Mouse (Mus musculus): Measurements from ENCODE around the gene Cdk9. TPM values are rescaled to one million over a fixed set of nuclear protein-coding genes. Genes with fewer than 3 reads are reported as not detected.

Cdk9 gene
- polyA plus RNA-seq, 1 experiment from 2014 or later, result 63.2 TPM

- Histone ChIP-seq H3K27ac (replicated peaks) (no peak overlapping the region), H3K36me3 (peaks cover 90% of the 10 kb centered on the region), H3K9me3 (no peaks in the 10 kb centered on the region), H3K4me3 (no peak overlapping the region), H3K27me3 (replicated peaks) (0 out of 2 replicates have a peak, but pooled peaks cover 4% of the 10 kb centered on the region), H3K4me2 (no peak overlapping the region), H3K4me1 (peaks cover 9% of the 10 kb centered on the region), H3K9ac (no peak overlapping the region)
- no peak for ATAC-seq (ENCODE audit: extremely low read depth, insufficient number of reproducible peaks, low FRiP score, low TSS enrichment)
- 70% methylated on average over 7 of the region's 7 CpGs for WGBS
Observed at GRCm38 (mm10) chr2:32750199-32750598, 37.3 kb upstream of the Cdk9 start.

DNA sequence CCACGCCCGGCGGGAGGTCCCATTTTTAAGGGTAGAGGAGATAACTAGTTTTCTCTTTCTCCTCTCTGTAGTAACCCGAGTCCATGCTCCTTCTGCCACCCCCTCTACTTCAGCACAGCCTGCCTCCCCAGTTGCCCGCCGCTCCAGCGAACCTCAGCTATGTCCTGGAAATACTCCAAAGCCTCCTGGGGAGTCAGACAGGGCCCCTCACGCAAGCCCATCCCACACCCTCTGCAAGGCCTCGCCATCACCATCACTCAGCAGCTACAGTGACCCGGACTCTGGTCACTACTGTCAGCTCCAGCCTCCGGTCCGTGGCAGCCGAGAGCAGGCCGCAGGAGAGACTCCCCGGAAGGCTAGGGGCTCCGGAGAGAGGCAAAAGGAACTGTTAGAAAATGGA is 36.2 kb upstream of the Cdk9 start:
- no peak overlapping the region for H3K27ac ChIP-seq (replicated peaks)
- H3K27me3 ChIP-seq (replicated peaks), result peaks cover under 1% of the 10 kb centered on the region; the same call in 1 of the 2 replicates
- peaks cover 84% of the 10 kb centered on the region for H3K36me3 ChIP-seq
- H3K4me2 ChIP-seq, result no peak overlapping the region
- WGBS, result 71% methylated on average over 16 of the region's 16 CpGs
- H3K9me3 ChIP-seq, result no peaks in the 10 kb centered on the region
- no peak overlapping the region for H3K9ac ChIP-seq
- H3K4me1 ChIP-seq, result peaks cover 9% of the 10 kb centered on the region
- ATAC-seq (ENCODE audit: extremely low read depth, insufficient number of reproducible peaks, low FRiP score, low TSS enrichment), result no peak
- no peak overlapping the region for H3K4me3 ChIP-seq

DNA sequence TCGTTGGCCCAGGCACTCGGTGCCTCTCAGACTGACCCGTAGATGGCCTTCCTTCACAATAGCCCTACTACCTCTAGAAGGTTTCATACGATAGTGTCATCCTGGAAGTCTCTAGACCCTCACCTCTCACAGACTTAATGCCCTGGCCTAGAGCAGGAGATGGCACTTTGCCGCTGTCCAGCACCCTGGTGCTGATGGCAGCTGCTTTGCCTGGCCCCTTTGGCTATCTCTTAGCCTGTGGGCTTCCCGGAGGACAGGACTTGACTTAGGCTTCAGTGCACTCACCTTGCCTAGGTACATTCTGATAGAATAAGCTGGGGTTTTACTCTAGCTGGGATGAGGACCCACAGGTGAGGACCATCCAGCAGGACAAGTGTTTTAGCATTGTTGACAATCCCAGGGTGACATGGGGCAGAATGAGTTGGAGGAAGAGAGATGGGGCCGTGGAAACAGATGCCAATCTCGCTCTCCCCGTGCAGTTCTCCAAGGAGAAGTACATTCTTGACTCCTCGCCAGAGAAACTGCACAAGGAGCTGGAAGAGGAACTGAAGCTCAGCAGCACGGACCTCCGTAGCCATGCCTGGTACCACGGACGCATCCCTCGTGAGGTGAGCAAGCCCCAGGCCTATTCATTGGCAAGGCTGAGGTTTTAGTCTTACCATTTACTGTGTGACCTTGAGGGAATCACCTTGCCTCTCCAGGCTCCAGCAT is 31.6 kb upstream of the Cdk9 start:
- ATAC-seq (ENCODE audit: extremely low read depth, insufficient number of reproducible peaks, low FRiP score, low TSS enrichment), result no peak
- Histone ChIP-seq H3K27me3 (replicated peaks) (peaks cover 47% of the 10 kb centered on the region), H3K4me3 (no peak overlapping the region), H3K36me3 (peaks cover 46% of the 10 kb centered on the region), H3K4me2 (no peak overlapping the region), H3K9ac (no peak overlapping the region), H3K9me3 (no peaks in the 10 kb centered on the region), H3K4me1 (peaks cover 20% of the 10 kb centered on the region), H3K27ac (replicated peaks) (no peak overlapping the region)
- WGBS, result 63% methylated on average over 15 of the region's 15 CpGs

GRCm38 (mm10) chr2:32742173-32742531 is 29.3 kb upstream of the Cdk9 start:
- 17% methylated on average over 18 of the region's 18 CpGs for WGBS
- H3K27me3 ChIP-seq (replicated peaks), result peaks cover 50% of the 10 kb centered on the region
- peaks cover 35% of the 10 kb centered on the region for H3K36me3 ChIP-seq

GRCm38 (mm10) chr2:32741273-32742172 is 28.6 kb upstream of the Cdk9 start:
- no peaks in the 10 kb centered on the region for H3K9me3 ChIP-seq
- peaks cover 29% of the 10 kb centered on the region for H3K36me3 ChIP-seq
- peak overlapping the region; percentile 52 for H3K4me3 ChIP-seq
- peak overlapping the region; percentile 73 for H3K9ac ChIP-seq
- H3K4me1 ChIP-seq, result peaks cover 25% of the 10 kb centered on the region
- H3K27ac ChIP-seq (replicated peaks), result no peak overlapping the region
- H3K27me3 ChIP-seq (replicated peaks), result peaks cover 50% of the 10 kb centered on the region
- H3K4me2 ChIP-seq, result peak overlapping the region; percentile 76
- ATAC-seq (ENCODE audit: extremely low read depth, insufficient number of reproducible peaks, low FRiP score, low TSS enrichment), result peak; percentile 37; the same call in 1 of the 2 replicates
- 4% methylated on average over 54 of the region's 58 CpGs for WGBS

More at GRCm38 (mm10) chr2:32742173-32742531, 29.3 kb upstream of the Cdk9 start:
- no peak overlapping the region for H3K27ac ChIP-seq (replicated peaks)
- peaks cover 25% of the 10 kb centered on the region for H3K4me1 ChIP-seq
- H3K9ac ChIP-seq, result peak overlapping the region; percentile 73
- ATAC-seq (ENCODE audit: extremely low read depth, insufficient number of reproducible peaks, low FRiP score, low TSS enrichment), result no peak
- H3K4me2 ChIP-seq, result peak overlapping the region; percentile 76
- peak overlapping the region; percentile 52 for H3K4me3 ChIP-seq
- H3K9me3 ChIP-seq, result no peaks in the 10 kb centered on the region

GRCm38 (mm10) chr2:32740916-32741272 is 28.0 kb upstream of the Cdk9 start, which contains the start of gene 6330409D20Rik:
Gene 6330409D20Rik (minus strand): TSS chr2:32741016.
- Histone ChIP-seq H3K9ac (peak within 1 kb of the TSS; percentile 73), H3K4me2 (peak within 1 kb of the TSS; percentile 76), H3K27me3 (replicated peaks) (peaks cover 50% of the 10 kb centered on the region), H3K4me1 (peaks cover 31% of the 10 kb centered on the region), H3K27ac (replicated peaks) (no peak within 1 kb of the TSS), H3K4me3 (peak within 1 kb of the TSS; percentile 52), H3K36me3 (peaks cover 23% of the 10 kb centered on the region), H3K9me3 (no peaks in the 10 kb centered on the region)
- ATAC-seq (ENCODE audit: extremely low read depth, insufficient number of reproducible peaks, low FRiP score, low TSS enrichment), result no peak
- 12% methylated on average over 11 of the region's 11 CpGs for WGBS

DNA sequence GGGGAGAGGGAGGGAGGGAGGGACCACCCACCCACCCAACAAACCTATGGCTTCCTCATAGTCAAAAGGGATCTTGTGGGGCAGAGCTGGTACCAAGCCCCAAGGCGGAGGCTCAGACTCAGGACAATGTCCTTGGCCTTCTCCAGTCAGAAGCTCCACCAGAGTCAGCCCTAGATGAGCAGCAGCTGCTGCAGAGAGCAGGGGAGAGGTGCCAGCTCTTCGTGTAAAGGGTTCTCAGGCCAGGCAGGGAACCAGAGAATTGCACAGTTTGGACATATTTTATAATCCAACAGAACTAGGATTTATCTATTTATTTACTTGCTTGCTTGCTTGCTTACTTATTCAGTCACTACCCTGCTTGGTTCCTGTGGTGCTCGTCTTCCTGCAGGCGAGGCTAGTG is 26.4 kb upstream of the Cdk9 start:
- Histone ChIP-seq H3K4me3 (no peak overlapping the region), H3K4me2 (no peak overlapping the region), H3K36me3 (peaks cover 11% of the 10 kb centered on the region), H3K9me3 (no peaks in the 10 kb centered on the region), H3K9ac (no peak overlapping the region), H3K27ac (replicated peaks) (no peak overlapping the region), H3K4me1 (peaks cover 46% of the 10 kb centered on the region), H3K27me3 (replicated peaks) (peaks cover 50% of the 10 kb centered on the region)
- ATAC-seq (ENCODE audit: extremely low read depth, insufficient number of reproducible peaks, low FRiP score, low TSS enrichment), result no peak
- 61% methylated on average over 4 of the region's 4 CpGs for WGBS

DNA sequence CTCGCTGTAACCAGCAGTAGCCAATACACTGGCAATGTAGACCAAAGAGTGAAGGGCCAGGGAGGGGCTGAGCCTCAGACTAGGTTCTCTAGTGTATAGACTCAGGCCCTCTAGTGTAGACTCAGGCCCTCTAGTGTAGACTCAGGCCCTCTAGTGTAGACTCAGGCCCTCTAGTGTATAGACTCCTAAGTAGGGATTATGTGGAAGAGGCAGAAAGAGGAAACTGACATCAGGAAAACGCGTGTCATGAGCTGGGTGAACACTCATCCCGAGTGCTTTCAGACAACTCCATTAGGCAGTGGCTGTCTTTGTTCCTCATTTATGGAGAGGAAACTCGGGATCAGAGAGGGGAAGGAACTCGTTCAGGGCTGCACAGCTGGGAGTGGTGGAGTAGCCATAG is 24.1 kb upstream of the Cdk9 start:
- Histone ChIP-seq H3K4me1 (peaks cover 59% of the 10 kb centered on the region), H3K27me3 (replicated peaks) (peaks cover 29% of the 10 kb centered on the region), H3K4me2 (no peak overlapping the region), H3K27ac (replicated peaks) (0 out of 2 replicates have a peak overlapping the region, but pooled peaks have one; percentile 83), H3K9ac (no peak overlapping the region), H3K36me3 (peaks cover 14% of the 10 kb centered on the region), H3K9me3 (no peaks in the 10 kb centered on the region), H3K4me3 (no peak overlapping the region)
- no peak for ATAC-seq (ENCODE audit: extremely low read depth, insufficient number of reproducible peaks, low FRiP score, low TSS enrichment)
- 49% methylated on average over 6 of the region's 6 CpGs for WGBS

- no peak for ATAC-seq (ENCODE audit: extremely low read depth, insufficient number of reproducible peaks, low FRiP score, low TSS enrichment)
- no peak overlapping the region for H3K4me3 ChIP-seq
- H3K4me2 ChIP-seq, result 0 out of 2 replicates have a peak overlapping the region, but pooled peaks have one; percentile 10
- peaks cover 22% of the 10 kb centered on the region for H3K27me3 ChIP-seq (replicated peaks)
- 48% methylated on average over 3 of the region's 3 CpGs for WGBS
- H3K4me1 ChIP-seq, result peaks cover 59% of the 10 kb centered on the region
- no peaks in the 10 kb centered on the region for H3K9me3 ChIP-seq
- H3K27ac ChIP-seq (replicated peaks), result peak overlapping the region; percentile 83
- peaks cover 14% of the 10 kb centered on the region for H3K36me3 ChIP-seq
- H3K9ac ChIP-seq, result peak overlapping the region; percentile 50; the same call in 1 of the 2 replicates
Observed at GRCm38 (mm10) chr2:32736306-32736829, 23.5 kb upstream of the Cdk9 start.

- peak overlapping the region; percentile 83 for H3K27ac ChIP-seq (replicated peaks)
- no peak overlapping the region for H3K4me3 ChIP-seq
- H3K4me2 ChIP-seq, result peak overlapping the region; percentile 33
- ATAC-seq (ENCODE audit: extremely low read depth, insufficient number of reproducible peaks, low FRiP score, low TSS enrichment), result no peak
- H3K4me1 ChIP-seq, result peaks cover 64% of the 10 kb centered on the region
- H3K9ac ChIP-seq, result no peak overlapping the region
- H3K27me3 ChIP-seq (replicated peaks), result peaks cover 8% of the 10 kb centered on the region
- peaks cover 14% of the 10 kb centered on the region for H3K36me3 ChIP-seq
- no peaks in the 10 kb centered on the region for H3K9me3 ChIP-seq
- 50% methylated on average over 4 of the region's 4 CpGs for WGBS
Observed at GRCm38 (mm10) chr2:32734933-32735332, 22.1 kb upstream of the Cdk9 start.

GRCm38 (mm10) chr2:32734480-32734879 is 21.6 kb upstream of the Cdk9 start:
- Histone ChIP-seq H3K4me2 (peak overlapping the region; percentile 17; the same call in 1 of the 2 replicates), H3K4me3 (no peak overlapping the region), H3K4me1 (peaks cover 69% of the 10 kb centered on the region), H3K27ac (replicated peaks) (peak overlapping the region; percentile 83), H3K9me3 (no peaks in the 10 kb centered on the region), H3K9ac (no peak overlapping the region; the same call in 1 of the 2 replicates), H3K27me3 (replicated peaks) (peaks cover 3% of the 10 kb centered on the region), H3K36me3 (peaks cover 14% of the 10 kb centered on the region)
- no peak for ATAC-seq (ENCODE audit: extremely low read depth, insufficient number of reproducible peaks, low FRiP score, low TSS enrichment)
- WGBS, result 40% methylated on average over 4 of the region's 4 CpGs

All from heart, embryonic 13.5 days (tissue).